In the genomic region with DNA sequence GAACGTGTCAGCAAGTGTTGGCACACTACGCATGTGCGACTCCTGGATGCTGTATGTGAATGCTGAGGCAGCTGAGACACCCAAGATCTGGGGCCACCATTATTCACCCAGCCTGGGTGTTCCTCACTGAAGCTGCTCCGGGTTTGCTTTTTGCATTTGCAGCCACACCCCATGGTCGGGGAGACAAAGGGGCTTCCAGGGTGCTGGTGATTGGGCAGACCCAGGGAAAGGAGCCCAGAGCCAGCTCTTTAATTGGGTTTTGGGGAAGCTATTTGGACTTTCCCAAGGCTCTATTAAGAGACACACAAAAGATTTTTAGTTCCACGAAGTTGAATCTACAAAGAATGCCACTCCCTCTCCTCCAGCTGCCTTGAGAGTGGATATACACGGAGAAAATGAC, we compare ENCODE assay signal across 24 mouse cellular contexts.
DNase-seq lines count a peak whose midpoint lies in the region; ATAC-seq and TF ChIP-seq lines count a peak whose summit lies in the region.
"Had no signal": no experiment of that assay in that cellular context is flagged by ENCODE, and none has a peak within 500 bp of the region (broad histone marks: within the 10 kb centered on the region; RNA-seq: fewer than 3 reads in every experiment).

No protein-coding gene starts in this region.

- H3K4me2 ChIP-seq in hindbrain, postnatal 0 days (ENCODE audit: low read depth, low read length): no peak overlapping the region
- no peak overlapping the region for H3K4me2 ChIP-seq in forebrain, embryonic 15.5 days (replicated peaks)
- H3K4me2 ChIP-seq in heart, embryonic 11.5 days: no peak overlapping the region
- H3K4me2 ChIP-seq: heart, embryonic 15.5 days; hindbrain, embryonic 14.5 days; liver, embryonic 11.5 days; neural tube, embryonic 13.5 days; stomach, embryonic 15.5 days had no signal

- no peak for TF ChIP-seq POLR2A in brain, embryonic 14.5 days (IDR thresholded peaks at IDR 0.05; ENCODE audit: borderline replicate concordance, extremely low read depth, insufficient read depth, insufficient read length, poor library complexity, severe bottlenecking)

- H3K27me3 ChIP-seq in hindbrain, embryonic 10.5 days (ENCODE audit: insufficient read depth, poor library complexity, severe bottlenecking): no peaks in the 10 kb centered on the region
- no peaks in the 10 kb centered on the region for H3K27me3 ChIP-seq in hindbrain, postnatal 0 days (ENCODE audit: insufficient read depth, low read length)
- H3K27me3 ChIP-seq in forebrain, embryonic 15.5 days: no peaks in the 10 kb centered on the region
- H3K27me3 ChIP-seq in heart, embryonic 11.5 days (ENCODE audit: control insufficient read depth, insufficient read depth, low read length): no peaks in the 10 kb centered on the region
- H3K27me3 ChIP-seq: heart, embryonic 15.5 days; neural tube, embryonic 13.5 days; stomach, embryonic 15.5 days had no signal

- DNase-seq in hindbrain, embryonic 10.5 days (ENCODE audit: low spot score): no peak
- DNase-seq in hindbrain, postnatal 0 days (ENCODE audit: low spot score): no peak
- peak; percentile 88 for DNase-seq in brain, embryonic 14.5 days (ENCODE audit: low read depth)
- DNase-seq in cerebellum, postnatal 14 days: no peak
- DNase-seq in gastrocnemius, postnatal 4 days (ENCODE audit: low spot score in 2 of 2): no peak
- DNase-seq: cerebellum, adult 18-20 months; gastrocnemius, postnatal 36 days; heart, postnatal 36 days; kidney, adult 2 months; kidney, postnatal 14 days; liver, postnatal 0 days; thymus, adult 2 months; thymus, postnatal 4 days had no signal

- no peak for ATAC-seq in hindbrain, postnatal 0 days
- peak; percentile 60; the same call in 1 of the 2 replicates for ATAC-seq in forebrain, embryonic 15.5 days (replicated peaks)
- ATAC-seq in heart, embryonic 11.5 days (replicated peaks; ENCODE audit: insufficient number of reproducible peaks, low FRiP score, low TSS enrichment): no peak
- ATAC-seq: liver, postnatal 0 days; lung, postnatal 0 days; midbrain, embryonic 16.5 days had no signal

- 51% methylated on average over 7 of the region's 7 CpGs for WGBS in hindbrain, embryonic 10.5 days
- 41% methylated on average over 7 of the region's 7 CpGs for WGBS in hindbrain, postnatal 0 days
- 10% methylated on average over 7 of the region's 7 CpGs for WGBS in forebrain, embryonic 15.5 days
- WGBS in heart, embryonic 11.5 days (ENCODE audit: insufficient replicate concordance): 69% methylated on average over 7 of the region's 7 CpGs

- no peak overlapping the region for H3K9ac ChIP-seq in hindbrain, postnatal 0 days (replicated peaks; ENCODE audit: low read length)
- no peak overlapping the region for H3K9ac ChIP-seq in forebrain, embryonic 15.5 days (replicated peaks)
- H3K9ac ChIP-seq in heart, embryonic 11.5 days (ENCODE audit: low read depth, low read length): no peak overlapping the region
- H3K9ac ChIP-seq: heart, embryonic 15.5 days; hindbrain, embryonic 14.5 days; liver, postnatal 0 days; neural tube, embryonic 13.5 days; stomach, embryonic 15.5 days had no signal

- H3K9me3 ChIP-seq in hindbrain, embryonic 10.5 days: no peaks in the 10 kb centered on the region
- H3K9me3 ChIP-seq in hindbrain, postnatal 0 days (ENCODE audit: low read length): no peaks in the 10 kb centered on the region
- H3K9me3 ChIP-seq in forebrain, embryonic 15.5 days: no peaks in the 10 kb centered on the region
- no peaks in the 10 kb centered on the region for H3K9me3 ChIP-seq in heart, embryonic 11.5 days (replicated peaks; ENCODE audit: control insufficient read depth, low read length)
- H3K9me3 ChIP-seq: heart, embryonic 15.5 days; neural tube, embryonic 13.5 days; stomach, embryonic 15.5 days had no signal

- peaks cover 12% of the 10 kb centered on the region; the same call in 1 of the 2 replicates for H3K4me1 ChIP-seq in hindbrain, embryonic 10.5 days (replicated peaks)
- H3K4me1 ChIP-seq in hindbrain, postnatal 0 days (ENCODE audit: insufficient read depth, low read length): no peaks in the 10 kb centered on the region
- peaks cover 8% of the 10 kb centered on the region for H3K4me1 ChIP-seq in forebrain, embryonic 15.5 days
- H3K4me1 ChIP-seq in heart, embryonic 11.5 days (ENCODE audit: control insufficient read depth, insufficient read depth, low read length): 0 out of 2 replicates have a peak, but pooled peaks cover 2% of the 10 kb centered on the region
- H3K4me1 ChIP-seq: heart, embryonic 15.5 days; neural tube, embryonic 13.5 days; stomach, embryonic 15.5 days had no signal

- peaks cover 63% of the 10 kb centered on the region for H3K36me3 ChIP-seq in hindbrain, embryonic 10.5 days
- H3K36me3 ChIP-seq in hindbrain, postnatal 0 days (ENCODE audit: insufficient read depth, low read length): 0 out of 2 replicates have a peak, but pooled peaks cover 8% of the 10 kb centered on the region
- no peaks in the 10 kb centered on the region for H3K36me3 ChIP-seq in forebrain, embryonic 15.5 days
- peaks cover 25% of the 10 kb centered on the region for H3K36me3 ChIP-seq in heart, embryonic 11.5 days (ENCODE audit: control insufficient read depth, insufficient read depth, low read length)

- peak overlapping the region; percentile 23; the same call in 1 of the 2 replicates for H3K27ac ChIP-seq in hindbrain, embryonic 10.5 days
- H3K27ac ChIP-seq in hindbrain, postnatal 0 days: no peak overlapping the region
- no peak overlapping the region for H3K27ac ChIP-seq in forebrain, embryonic 15.5 days (replicated peaks)
- H3K27ac ChIP-seq in heart, embryonic 11.5 days (ENCODE audit: low read depth, low read length): no peak overlapping the region
- H3K27ac ChIP-seq: heart, embryonic 15.5 days; hindbrain, embryonic 14.5 days; macrophage; neural tube, embryonic 13.5 days; stomach, embryonic 15.5 days had no signal

- no peak overlapping the region for H3K4me3 ChIP-seq in hindbrain, embryonic 10.5 days
- no peak overlapping the region for H3K4me3 ChIP-seq in hindbrain, postnatal 0 days (ENCODE audit: low read length)
- H3K4me3 ChIP-seq in forebrain, embryonic 15.5 days: no peak overlapping the region
- H3K4me3 ChIP-seq in heart, embryonic 11.5 days (ENCODE audit: low read depth, low read length): no peak overlapping the region
- H3K4me3 ChIP-seq: heart, embryonic 15.5 days; myocyte; neural tube, embryonic 13.5 days; stomach, embryonic 15.5 days had no signal

- TF ChIP-seq CTCF in hindbrain, postnatal 0 days (IDR thresholded peaks at IDR 0.05; ENCODE audit: low read depth): no peak
- no peak for TF ChIP-seq CTCF in brain, embryonic 14.5 days (IDR thresholded peaks at IDR 0.05; ENCODE audit: borderline replicate concordance, extremely low read depth, insufficient read depth, insufficient read length)
